Mouse (Mus musculus) intestine, embryonic 16.5 days (tissue): ENCODE data around the gene Grin3a. TPM values are rescaled to one million over a fixed set of nuclear protein-coding genes. Genes with fewer than 3 reads are reported as not detected.

Source experiments
- ATAC-seq: fragments of 200-750 bp; cut with Nextera tagmentation; 2 replicates; pipeline ENCODE4 v1.8.0; 2017; ENCODE audit warnings: moderate TSS enrichment, moderate library complexity
- H3K27ac ChIP-seq: fragments of 300-500 bp; sonication (generic); 2 replicates; pipeline ENCODE4 v1.5.1; 2014; ENCODE audit warnings: mild to moderate bottlenecking, low read length
- H3K27me3 ChIP-seq: fragments of 300-500 bp; sonication (generic); replicated peaks from 2 replicates; pipeline ENCODE4 v1.6.1; 2014; ENCODE audit warnings: low read length, control low read depth, mixed read lengths; ENCODE audit not compliant: control insufficient read depth, insufficient read depth
- H3K36me3 ChIP-seq: fragments of 300-500 bp; sonication (generic); 2 replicates; pipeline ENCODE4 v1.6.1; 2014; ENCODE audit warnings: low read length, control low read depth; ENCODE audit not compliant: control insufficient read depth, insufficient read depth
- H3K4me1 ChIP-seq: fragments of 300-500 bp; sonication (generic); 2 replicates; pipeline ENCODE4 v1.6.1; 2014; ENCODE audit warnings: low read length, control low read depth, mixed read lengths; ENCODE audit not compliant: control insufficient read depth, insufficient read depth
- H3K4me2 ChIP-seq: fragments of 300-500 bp; sonication (generic); 2 replicates; pipeline ENCODE4 v1.6.1; 2014; ENCODE audit warnings: low read depth, low read length, control low read depth
- H3K4me3 ChIP-seq: fragments of 300-500 bp; sonication (generic); 2 replicates; pipeline ENCODE4 v1.5.1; 2014; ENCODE audit warnings: mild to moderate bottlenecking, low read length
- H3K9ac ChIP-seq: fragments of 300-500 bp; sonication (generic); 2 replicates; pipeline ENCODE4 v1.6.1; 2014; ENCODE audit warnings: low read depth, low read length
- H3K9me3 ChIP-seq: fragments of 300-500 bp; sonication (generic); 2 replicates; pipeline ENCODE4 v1.6.1; 2016; ENCODE audit warnings: low read length, control low read depth; ENCODE audit not compliant: control insufficient read depth
- WGBS: fragments of 180-500 bp; shearing (Covaris S2); extraction: QIAGEN DNeasy Blood & Tissue Kit; methylation state at CpG from one replicate; pipeline ENCODE4 v1.1.7; 2014; 5-methylcytosine and 5-hydroxymethylcytosine counted together
- polyA plus RNA-seq: library from polyadenylated mRNA; unstranded; fragments of >200 nt; fragmentation: Nextera tagmentation; extraction: Ambion mirVana; gene quantifications from 2 replicates; pipeline ENCODE4 v1.2.1, GENCODE M21; 2015

Gene Grin3a
- polyA plus RNA-seq, 1 experiment from 2014 or later = 0.40 TPM

GRCm38 (mm10) chr4:49806791-49807190 is 38.8 kb downstream of the Grin3a start:
- no peak overlapping the region for H3K4me2 ChIP-seq
- no peaks in the 10 kb centered on the region for H3K36me3 ChIP-seq
- no peak overlapping the region for H3K4me3 ChIP-seq
- no peaks in the 10 kb centered on the region for H3K9me3 ChIP-seq
- H3K27me3 ChIP-seq = no peaks in the 10 kb centered on the region
- no peak for ATAC-seq
- H3K27ac ChIP-seq = no peak overlapping the region
- no peak overlapping the region for H3K9ac ChIP-seq
- H3K4me1 ChIP-seq = no peaks in the 10 kb centered on the region

- WGBS = 84% methylated on average over 2 of the region's 2 CpGs
- H3K9me3 ChIP-seq = no peaks in the 10 kb centered on the region
- H3K4me2 ChIP-seq = no peak overlapping the region
- no peak overlapping the region for H3K4me3 ChIP-seq
- no peak for ATAC-seq
- no peaks in the 10 kb centered on the region for H3K27me3 ChIP-seq
- no peaks in the 10 kb centered on the region for H3K36me3 ChIP-seq
- H3K4me1 ChIP-seq = no peaks in the 10 kb centered on the region
- no peak overlapping the region for H3K27ac ChIP-seq
- H3K9ac ChIP-seq = no peak overlapping the region
Observed at GRCm38 (mm10) chr4:49799338-49799737, 46.2 kb downstream of the Grin3a start.

GRCm38 (mm10) chr4:49788971-49789370 is 56.6 kb downstream of the Grin3a start:
- H3K27me3 ChIP-seq = no peaks in the 10 kb centered on the region
- H3K9ac ChIP-seq = no peak overlapping the region
- no peaks in the 10 kb centered on the region for H3K36me3 ChIP-seq
- no peak overlapping the region for H3K27ac ChIP-seq
- H3K4me3 ChIP-seq = no peak overlapping the region
- H3K9me3 ChIP-seq = no peaks in the 10 kb centered on the region
- ATAC-seq = no peak
- H3K4me1 ChIP-seq = no peaks in the 10 kb centered on the region
- WGBS = 66% methylated on average over 2 of the region's 2 CpGs
- no peak overlapping the region for H3K4me2 ChIP-seq

GRCm38 (mm10) chr4:49742847-49743246 is 102.7 kb downstream of the Grin3a start:
- 90% methylated on average over 5 of the region's 5 CpGs for WGBS
- Histone ChIP-seq H3K9ac (no peak overlapping the region), H3K27me3 (no peaks in the 10 kb centered on the region), H3K36me3 (no peaks in the 10 kb centered on the region), H3K4me2 (no peak overlapping the region), H3K4me1 (no peaks in the 10 kb centered on the region), H3K4me3 (no peak overlapping the region), H3K9me3 (no peaks in the 10 kb centered on the region), H3K27ac (no peak overlapping the region)
- ATAC-seq = no peak

- WGBS = 92% methylated on average over 2 of the region's 2 CpGs
Observed at GRCm38 (mm10) chr4:49741942-49742341, 103.6 kb downstream of the Grin3a start.

GRCm38 (mm10) chr4:49740796-49741766 is 104.5 kb downstream of the Grin3a start:
- no peak for ATAC-seq
- no peak overlapping the region for H3K4me2 ChIP-seq
- no peaks in the 10 kb centered on the region for H3K9me3 ChIP-seq
- WGBS = 84% methylated on average over 5 of the region's 5 CpGs
- H3K4me3 ChIP-seq = no peak overlapping the region
- no peak overlapping the region for H3K9ac ChIP-seq
- H3K27ac ChIP-seq = no peak overlapping the region
- H3K27me3 ChIP-seq = no peaks in the 10 kb centered on the region
- no peaks in the 10 kb centered on the region for H3K4me1 ChIP-seq
- no peaks in the 10 kb centered on the region for H3K36me3 ChIP-seq

More at GRCm38 (mm10) chr4:49741942-49742341, 103.6 kb downstream of the Grin3a start:
- Histone ChIP-seq H3K27me3 (no peaks in the 10 kb centered on the region), H3K4me3 (no peak overlapping the region), H3K9me3 (no peaks in the 10 kb centered on the region), H3K9ac (no peak overlapping the region), H3K27ac (no peak overlapping the region), H3K4me1 (no peaks in the 10 kb centered on the region), H3K4me2 (no peak overlapping the region), H3K36me3 (no peaks in the 10 kb centered on the region)
- no peak for ATAC-seq

- Histone ChIP-seq H3K27ac (no peak overlapping the region), H3K27me3 (no peaks in the 10 kb centered on the region), H3K4me3 (no peak overlapping the region), H3K4me1 (no peaks in the 10 kb centered on the region), H3K36me3 (no peaks in the 10 kb centered on the region), H3K9me3 (no peaks in the 10 kb centered on the region), H3K9ac (no peak overlapping the region), H3K4me2 (no peak overlapping the region)
- no peak for ATAC-seq
- 60% methylated on average over 1 of the region's 1 CpGs for WGBS
Observed at GRCm38 (mm10) chr4:49739561-49739960, 106.0 kb downstream of the Grin3a start.

- 72% methylated on average over 3 of the region's 3 CpGs for WGBS
- H3K9me3 ChIP-seq = no peaks in the 10 kb centered on the region
- no peaks in the 10 kb centered on the region for H3K27me3 ChIP-seq
- no peak for ATAC-seq
- H3K9ac ChIP-seq = no peak overlapping the region
- H3K4me1 ChIP-seq = no peaks in the 10 kb centered on the region
- H3K4me2 ChIP-seq = no peak overlapping the region
- no peaks in the 10 kb centered on the region for H3K36me3 ChIP-seq
- no peak overlapping the region for H3K4me3 ChIP-seq
- no peak overlapping the region for H3K27ac ChIP-seq
Observed at GRCm38 (mm10) chr4:49729326-49729725, 116.2 kb downstream of the Grin3a start.

GRCm38 (mm10) chr4:49723908-49724307 is 121.6 kb downstream of the Grin3a start:
- H3K27me3 ChIP-seq = no peaks in the 10 kb centered on the region
- no peak overlapping the region for H3K27ac ChIP-seq
- no peak overlapping the region for H3K9ac ChIP-seq
- WGBS = 94% methylated on average over 2 of the region's 2 CpGs
- H3K4me3 ChIP-seq = no peak overlapping the region
- no peaks in the 10 kb centered on the region for H3K9me3 ChIP-seq
- no peak overlapping the region for H3K4me2 ChIP-seq
- H3K4me1 ChIP-seq = no peaks in the 10 kb centered on the region
- H3K36me3 ChIP-seq = no peaks in the 10 kb centered on the region
- no peak for ATAC-seq
